Mouse (Mus musculus) testis, adult 2 months (tissue): ENCODE results near the gene Syne1. TPM values are rescaled to one million over a fixed set of nuclear protein-coding genes. Genes with fewer than 3 reads are reported as not detected.

Experiments used
- H3K27ac ChIP-seq: fragments of 200-500 bp; 2 replicates; pipeline ENCODE4 v1.5.1; 2012; ENCODE audit warnings: low read depth, low read length; ENCODE audit not compliant: control insufficient read depth, insufficient read depth
- H3K27me3 ChIP-seq: fragments of 200-500 bp; 2 replicates; pipeline ENCODE4 v1.6.1; 2012; ENCODE audit warnings: mild to moderate bottlenecking, low read length, moderate library complexity; ENCODE audit not compliant: control insufficient read depth, insufficient read depth
- H3K36me3 ChIP-seq: fragments of 200-500 bp; 2 replicates; pipeline ENCODE4 v1.6.1; 2012; ENCODE audit warnings: mild to moderate bottlenecking, low read length; ENCODE audit not compliant: control insufficient read depth, insufficient read depth
- H3K4me1 ChIP-seq: fragments of 200-500 bp; 2 replicates; pipeline ENCODE4 v1.6.1; 2012; ENCODE audit warnings: low read length; ENCODE audit not compliant: control insufficient read depth, insufficient read depth
- H3K4me3 ChIP-seq: fragments of 200-500 bp; 2 replicates; pipeline ENCODE4 v1.5.1; 2012; ENCODE audit warnings: low read depth, mild to moderate bottlenecking, low read length, moderate library complexity, mixed read lengths; ENCODE audit not compliant: control insufficient read depth
- CTCF ChIP-seq: fragments of 200-500 bp; IDR thresholded peaks from 2 replicates; pipeline ENCODE4 v1.5.1; 2012; ENCODE audit warnings: low read depth, mild to moderate bottlenecking, inconsistent platforms, low read length, moderate library complexity; ENCODE audit not compliant: control insufficient read depth, insufficient read depth, insufficient replicate concordance
- POLR2A ChIP-seq: fragments of 200-500 bp; IDR thresholded peaks from 2 replicates; pipeline ENCODE4 v1.6.1; 2012; ENCODE audit warnings: low read depth, mild to moderate bottlenecking, inconsistent platforms, low read length, moderate library complexity; ENCODE audit not compliant: control insufficient read depth
- polyA plus RNA-seq: library from polyadenylated mRNA; depleted of rRNA; stranded (reverse); fragments of >200 nt; gene quantifications from 2 replicates; pipeline ENCODE4 v1.2.3, GENCODE M21; 2012

The Syne1 gene
- polyA plus RNA-seq, 1 experiment: 2.4 TPM

- Histone ChIP-seq H3K27me3 (no peaks in the 10 kb centered on the region), H3K4me1 (no peaks in the 10 kb centered on the region), H3K27ac (no peak overlapping the region), H3K36me3 (no peaks in the 10 kb centered on the region), H3K4me3 (no peak overlapping the region)
- TF ChIP-seq POLR2A: no peak
- TF ChIP-seq CTCF: no peak
These were observed 453.5 kb downstream of the Syne1 start for GRCm38 (mm10) chr10:5097754-5098137.

- Histone ChIP-seq H3K27ac (no peak overlapping the region), H3K36me3 (no peaks in the 10 kb centered on the region), H3K4me1 (no peaks in the 10 kb centered on the region), H3K4me3 (no peak overlapping the region), H3K27me3 (no peaks in the 10 kb centered on the region)
- TF ChIP-seq POLR2A: no peak
- no peak for TF ChIP-seq CTCF
These were observed 454.1 kb downstream of the Syne1 start for GRCm38 (mm10) chr10:5096996-5097753.

- H3K27ac ChIP-seq: no peak overlapping the region
- no peak overlapping the region for H3K4me3 ChIP-seq
- H3K4me1 ChIP-seq: no peaks in the 10 kb centered on the region
- no peaks in the 10 kb centered on the region for H3K27me3 ChIP-seq
- TF ChIP-seq CTCF (no peak), POLR2A (no peak)
- no peaks in the 10 kb centered on the region for H3K36me3 ChIP-seq
These were observed 462.1 kb downstream of the Syne1 start for GRCm38 (mm10) chr10:5089133-5089532.

GRCm38 (mm10) chr10:5087336-5087735 is 463.9 kb downstream of the Syne1 start:
- no peaks in the 10 kb centered on the region for H3K27me3 ChIP-seq
- H3K36me3 ChIP-seq: no peaks in the 10 kb centered on the region
- no peak overlapping the region for H3K4me3 ChIP-seq
- H3K4me1 ChIP-seq: no peaks in the 10 kb centered on the region
- H3K27ac ChIP-seq: no peak overlapping the region
- no peak for TF ChIP-seq CTCF
- TF ChIP-seq POLR2A: no peak

GRCm38 (mm10) chr10:5086329-5086728 is 465.0 kb downstream of the Syne1 start:
- Histone ChIP-seq H3K36me3 (no peaks in the 10 kb centered on the region), H3K4me3 (no peak overlapping the region), H3K27ac (no peak overlapping the region), H3K27me3 (no peaks in the 10 kb centered on the region), H3K4me1 (no peaks in the 10 kb centered on the region)
- TF ChIP-seq CTCF: no peak
- no peak for TF ChIP-seq POLR2A

DNA sequence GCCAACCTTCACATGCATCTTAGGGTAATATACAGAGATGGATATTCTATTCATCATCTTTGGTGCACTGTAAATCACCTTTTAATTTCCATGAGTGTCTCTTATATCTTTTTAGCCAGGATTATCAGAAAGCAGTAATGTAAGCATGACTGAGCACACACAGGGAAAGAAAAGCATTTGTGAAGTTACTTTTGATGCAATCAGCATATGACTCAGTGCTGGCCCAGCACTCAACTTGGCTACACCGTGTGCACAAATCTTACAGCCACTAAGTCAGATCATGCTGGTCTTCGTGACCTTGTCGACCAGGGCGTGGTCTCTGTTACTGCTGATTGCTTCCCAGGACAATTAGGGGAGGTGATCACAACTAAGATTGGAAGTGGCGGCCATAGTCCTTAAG is 465.5 kb downstream of the Syne1 start:
- no peaks in the 10 kb centered on the region for H3K27me3 ChIP-seq
- H3K4me3 ChIP-seq: no peak overlapping the region
- TF ChIP-seq CTCF (no peak), POLR2A (no peak)
- no peaks in the 10 kb centered on the region for H3K36me3 ChIP-seq
- H3K4me1 ChIP-seq: no peaks in the 10 kb centered on the region
- no peak overlapping the region for H3K27ac ChIP-seq

- no peak overlapping the region for H3K27ac ChIP-seq
- TF ChIP-seq POLR2A (no peak), CTCF (no peak)
- no peaks in the 10 kb centered on the region for H3K27me3 ChIP-seq
- no peaks in the 10 kb centered on the region for H3K4me1 ChIP-seq
- H3K4me3 ChIP-seq: no peak overlapping the region
- no peaks in the 10 kb centered on the region for H3K36me3 ChIP-seq
These were observed 467.6 kb downstream of the Syne1 start for GRCm38 (mm10) chr10:5083716-5084115.

DNA sequence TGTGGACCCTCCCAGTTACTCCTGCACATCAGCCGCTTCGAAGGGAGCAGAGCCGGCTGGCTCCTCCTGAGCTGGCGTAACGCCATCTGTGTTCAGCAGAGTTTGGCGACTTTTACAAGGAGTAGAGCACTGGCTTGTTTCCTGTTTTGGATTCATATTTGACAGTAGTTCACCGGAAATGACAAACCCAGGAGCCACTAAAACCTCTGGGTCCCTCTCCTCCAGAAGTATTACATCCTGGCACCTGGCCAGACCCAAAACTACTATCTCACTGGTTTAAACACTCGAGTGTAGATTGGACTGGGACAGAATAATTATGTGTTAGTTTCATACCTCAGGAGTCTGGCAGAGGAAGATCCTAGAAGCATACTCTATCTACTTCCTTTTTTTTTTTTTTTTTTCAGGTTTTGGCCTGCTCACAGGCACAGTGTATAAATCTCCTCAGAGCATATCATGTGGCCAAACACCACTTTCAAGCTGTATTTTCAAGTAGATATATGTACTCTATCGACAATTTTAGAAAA is 471.3 kb downstream of the Syne1 start:
- H3K27me3 ChIP-seq: no peaks in the 10 kb centered on the region
- no peak for TF ChIP-seq CTCF
- TF ChIP-seq POLR2A: no peak

More for the DNA sequence above, 471.3 kb downstream of the Syne1 start:
- no peak overlapping the region for H3K4me3 ChIP-seq
- no peaks in the 10 kb centered on the region for H3K4me1 ChIP-seq
- H3K36me3 ChIP-seq: no peaks in the 10 kb centered on the region
- H3K27ac ChIP-seq: no peak overlapping the region
